14 mouse cellular contexts compared by ENCODE assay signal in genomic region chr6:137887258-137887657, GRCm38 (mm10).
"Had no signal": no experiment of that assay in that cellular context is flagged by ENCODE, and none has a peak within 500 bp of the region (broad histone marks: within the 10 kb centered on the region; RNA-seq: fewer than 3 reads in every experiment).

No protein-coding gene starts in this region.

- H3K4me2 ChIP-seq: intestine, embryonic 15.5 days; liver, embryonic 11.5 days; liver, embryonic 15.5 days; neural tube, embryonic 13.5 days; stomach, embryonic 15.5 days had no signal

- H3K36me3 ChIP-seq: intestine, embryonic 15.5 days; limb, embryonic 10.5 days; liver, embryonic 15.5 days; neural tube, embryonic 13.5 days; stomach, embryonic 15.5 days had no signal

- H3K4me1 ChIP-seq: intestine, embryonic 15.5 days; liver, embryonic 15.5 days; neural tube, embryonic 13.5 days; stomach, embryonic 15.5 days had no signal

- H3K27ac ChIP-seq: intestine, embryonic 15.5 days; left cerebral cortex, adult 2 months; limb, embryonic 10.5 days; liver, embryonic 15.5 days; neural tube, embryonic 13.5 days; stomach, embryonic 15.5 days had no signal

- H3K9ac ChIP-seq: intestine, embryonic 15.5 days; liver, embryonic 15.5 days; neural tube, embryonic 13.5 days; stomach, embryonic 15.5 days had no signal

- H3K27me3 ChIP-seq: intestine, embryonic 15.5 days; liver, embryonic 15.5 days; neural tube, embryonic 13.5 days; stomach, embryonic 15.5 days had no signal

- H3K4me3 ChIP-seq: intestine, embryonic 15.5 days; left cerebral cortex, adult 2 months; limb, embryonic 10.5 days; liver, embryonic 15.5 days; neural tube, embryonic 13.5 days; stomach, embryonic 15.5 days had no signal

- H3K9me3 ChIP-seq: intestine, embryonic 15.5 days; limb, embryonic 10.5 days; liver, embryonic 15.5 days; stomach, embryonic 15.5 days had no signal

- DNase-seq: kidney, adult 8-10 months; kidney, postnatal 25 days; lung, adult 2 months; lung, postnatal 36 days; right cerebral cortex, postnatal 14 days; thymus, adult 2 months; thymus, postnatal 25 days had no signal

- ATAC-seq: intestine, embryonic 15.5 days had no signal
